Mouse (Mus musculus): ENCODE results near the gene Vmn1r125.
"Not testable (repeated sequence)": the region's sequence is repeated elsewhere in the genome, so short reads cannot be mapped to it uniquely, and the experiment has no call there.

Vmn1r125 gene

GRCm38 (mm10) chr7:21271879-21272278 is at the start of gene Vmn1r125:
TSS of gene Vmn1r125 (plus strand) at chr7:21272179.
- DNase-seq (ENCODE audit: low spot score in 2 of 2) = not testable (repeated sequence)

GRCm38 (mm10) chr7:21260517-21260916 is 11.5 kb upstream of the Vmn1r125 start, which contains the start of gene Vmn1r124:
TSS of gene Vmn1r124 (minus strand) at chr7:21260617.
- not testable (repeated sequence) for DNase-seq (ENCODE audit: low spot score in 2 of 2)

- DNase-seq (ENCODE audit: low spot score in 2 of 2) = not testable (repeated sequence)
These were observed 29.4 kb downstream of the Vmn1r125 start, which contains the start of gene Vmn1r126 for GRCm38 (mm10) chr7:21301367-21301766. TSS of gene Vmn1r126 (minus strand) at chr7:21301467.

- not testable (repeated sequence) for DNase-seq (ENCODE audit: low spot score in 2 of 2)
These were observed 47.8 kb downstream of the Vmn1r125 start, which contains the start of gene Vmn1r127 for GRCm38 (mm10) chr7:21319761-21320160. TSS of gene Vmn1r127 (minus strand) at chr7:21319861.

Data from spleen, postnatal 10 days (tissue).